Mouse (Mus musculus) MEL (cell line): ENCODE results near the gene Pla2g2e. TPM values are rescaled to one million over a fixed set of nuclear protein-coding genes. Genes with fewer than 3 reads are reported as not detected.

ENCODE experiments used
- DNase-seq: peaks from one replicate; pipeline ENCODE4 v3.0.0; 2011; ENCODE audit warnings: low read depth, low spot score
- H3K27ac ChIP-seq: 2 replicates; pipeline ENCODE4 v1.5.1; 2012; ENCODE audit warnings: low read depth, mild to moderate bottlenecking, control low read depth, low read length, moderate library complexity; ENCODE audit not compliant: control insufficient read depth
- H3K27me3 ChIP-seq, 2 experiments: fragments of 150-350 bp in 1 of 2; sonication (generic) in 1 of 2; 2 replicates each; pipeline ENCODE4 v1.6.1; 2012; ENCODE audit warnings: low read length in 2 of 2, mild to moderate bottlenecking in 2 of 2, improper control_type of control experiment in 1 of 2, moderate library complexity in 1 of 2; ENCODE audit not compliant: insufficient read depth in 2 of 2, control insufficient read depth in 1 of 2
- H3K36me3 ChIP-seq, 2 experiments: 2 replicates each; pipeline ENCODE4 v1.6.1; 2012 to 2014; ENCODE audit warnings: low read length in 2 of 2, improper control_type of control experiment in 1 of 2, inconsistent platforms in 1 of 2, mild to moderate bottlenecking in 1 of 2; ENCODE audit not compliant: insufficient read depth in 2 of 2, control insufficient read depth in 1 of 2
- H3K4me1 ChIP-seq, 2 experiments: fragments of 150-350 bp in 1 of 2; sonication (generic) in 1 of 2; 2 replicates each; pipeline ENCODE4 v1.6.1; 2012; ENCODE audit warnings: low read length in 2 of 2, improper control_type of control experiment in 1 of 2, mild to moderate bottlenecking in 1 of 2; ENCODE audit not compliant: insufficient read depth in 2 of 2, control insufficient read depth in 1 of 2
- H3K4me3 ChIP-seq, 2 experiments: fragments of 150-350 bp in 1 of 2; sonication (generic) in 1 of 2; 2 replicates each; pipeline ENCODE4 v1.5.1; 2012; ENCODE audit warnings: low read depth in 2 of 2, low read length in 2 of 2, mild to moderate bottlenecking in 2 of 2, moderate library complexity in 2 of 2, control low read depth in 1 of 2, improper control_type of control experiment in 1 of 2; ENCODE audit not compliant: control insufficient read depth in 1 of 2, insufficient read depth in 1 of 2
- H3K79me2 ChIP-seq: 2 replicates; pipeline ENCODE4 v1.6.1; 2012; ENCODE audit warnings: mild to moderate bottlenecking, low read length, moderate library complexity; ENCODE audit not compliant: control insufficient read depth, poor library complexity, insufficient read depth
- H3K9ac ChIP-seq: 2 replicates; pipeline ENCODE4 v1.6.1; 2012; ENCODE audit warnings: low read depth, mild to moderate bottlenecking, control low read depth, low read length, moderate library complexity; ENCODE audit not compliant: control insufficient read depth, poor library complexity, severe bottlenecking
- H3K9me3 ChIP-seq: fragments of 150-350 bp; sonication (generic); replicated peaks from 2 replicates; pipeline ENCODE4 v1.6.1; 2012; ENCODE audit warnings: mild to moderate bottlenecking, low read length, improper control_type of control experiment, moderate library complexity; ENCODE audit not compliant: insufficient read depth
- CHD1 ChIP-seq: IDR thresholded peaks from 2 replicates; pipeline ENCODE4 v1.6.1; 2012; ENCODE audit warnings: low read depth, mild to moderate bottlenecking, inconsistent platforms, low read length, improper control_type of control experiment
- CHD2 ChIP-seq: IDR thresholded peaks from 2 replicates; pipeline ENCODE4 v1.6.1; 2011; ENCODE audit warnings: low read length, improper control_type of control experiment
- CTCF ChIP-seq, 3 experiments: IDR thresholded peaks in 2 of 3; conservative IDR thresholded peaks in 1 of 3; 2 replicates each; pipeline ENCODE4 v1.5.1; 2011 to 2012; ENCODE audit warnings: low read length in 3 of 3, low read depth in 2 of 3, mild to moderate bottlenecking in 2 of 3, improper control_type of control experiment in 1 of 3, inconsistent platforms in 1 of 3, mixed read lengths in 1 of 3, moderate library complexity in 1 of 3; ENCODE audit not compliant: control insufficient read depth in 1 of 3, insufficient read depth in 1 of 3, poor library complexity in 1 of 3, severe bottlenecking in 1 of 3
- EP300 ChIP-seq, 2 experiments: IDR thresholded peaks; 2 replicates each; pipeline ENCODE4 v1.6.1; 2011; ENCODE audit warnings: improper control_type of control experiment in 2 of 2, low read length in 2 of 2, low read depth in 1 of 2, mild to moderate bottlenecking in 1 of 2
- GABPA ChIP-seq: IDR thresholded peaks from 2 replicates; pipeline ENCODE4 v1.6.1; 2012; ENCODE audit warnings: low read depth, mild to moderate bottlenecking, inconsistent platforms, low read length, improper control_type of control experiment, moderate library complexity
- GATA1 ChIP-seq: IDR thresholded peaks from 2 replicates; pipeline ENCODE4 v1.6.1; 2011; ENCODE audit warnings: low read depth, low read length, improper control_type of control experiment
- HCFC1 ChIP-seq: IDR thresholded peaks from 2 replicates; pipeline ENCODE4 v1.6.1; 2012; ENCODE audit warnings: low read depth, mild to moderate bottlenecking, inconsistent platforms, low read length, improper control_type of control experiment, moderate library complexity
- JUND ChIP-seq: IDR thresholded peaks from 2 replicates; pipeline ENCODE4 v1.6.1; 2011; ENCODE audit warnings: low read depth, mild to moderate bottlenecking, improper control_type of control experiment, low read length
- KAT2A ChIP-seq: conservative IDR thresholded peaks from 2 replicates; pipeline ENCODE4 v1.6.1; 2012; ENCODE audit warnings: low read depth, low read length, improper control_type of control experiment, inconsistent platforms
- MAFK ChIP-seq: IDR thresholded peaks from 2 replicates; pipeline ENCODE4 v1.6.1; 2011; ENCODE audit warnings: low read depth, mild to moderate bottlenecking, low read length, improper control_type of control experiment, borderline replicate concordance
- MAX ChIP-seq: IDR thresholded peaks from 2 replicates; pipeline ENCODE4 v1.6.1; 2011; ENCODE audit warnings: low read length, improper control_type of control experiment
- MAZ ChIP-seq: IDR thresholded peaks from 2 replicates; pipeline ENCODE4 v1.6.1; 2012; ENCODE audit warnings: low read depth, mild to moderate bottlenecking, inconsistent platforms, low read length, improper control_type of control experiment
- MEF2A ChIP-seq: IDR thresholded peaks from 2 replicates; pipeline ENCODE4 v1.6.1; 2014; ENCODE audit warnings: low read depth, mild to moderate bottlenecking, inconsistent platforms, low read length, improper control_type of control experiment; ENCODE audit not compliant: poor library complexity, insufficient replicate concordance, severe bottlenecking; ENCODE audit errors: extremely low read depth
- MYB ChIP-seq: IDR thresholded peaks from 2 replicates; pipeline ENCODE4 v1.6.1; 2011; ENCODE audit warnings: mild to moderate bottlenecking, low read depth, low read length, improper control_type of control experiment
- MYC ChIP-seq: IDR thresholded peaks from 2 replicates; pipeline ENCODE4 v1.6.1; 2011; ENCODE audit warnings: low read depth, mild to moderate bottlenecking, low read length, improper control_type of control experiment, moderate library complexity
- NELFE ChIP-seq: IDR thresholded peaks from 2 replicates; pipeline ENCODE4 v1.6.1; 2011; ENCODE audit warnings: low read depth, low read length, improper control_type of control experiment
- NRF1 ChIP-seq: IDR thresholded peaks from 2 replicates; pipeline ENCODE4 v1.6.1; 2014; ENCODE audit warnings: low read depth, mild to moderate bottlenecking, inconsistent platforms, low read length, improper control_type of control experiment, moderate library complexity; ENCODE audit not compliant: poor library complexity, insufficient read depth, severe bottlenecking
- POLR2A ChIP-seq, 2 experiments: IDR thresholded peaks; 2 replicates each; pipeline ENCODE4 v1.6.1; 2011 to 2012; ENCODE audit warnings: low read length in 2 of 2, mild to moderate bottlenecking in 2 of 2, control low read depth in 1 of 2, improper control_type of control experiment in 1 of 2, low read depth in 1 of 2, moderate library complexity in 1 of 2; ENCODE audit not compliant: control insufficient read depth in 1 of 2, insufficient read depth in 1 of 2, poor library complexity in 1 of 2
- POLR2AphosphoS2 ChIP-seq: IDR thresholded peaks from 2 replicates; pipeline ENCODE4 v1.6.1; 2011; ENCODE audit warnings: low read length, improper control_type of control experiment
- POLR2AphosphoS5 ChIP-seq: IDR thresholded peaks from 2 replicates; pipeline ENCODE4 v1.6.1; 2012; ENCODE audit warnings: low read depth, borderline replicate concordance, mild to moderate bottlenecking, inconsistent platforms, low read length, moderate library complexity, mixed read lengths
- RAD21 ChIP-seq: IDR thresholded peaks from 2 replicates; pipeline ENCODE4 v1.6.1; 2011; ENCODE audit warnings: mild to moderate bottlenecking, low read depth, low read length, improper control_type of control experiment
- RCOR1 ChIP-seq: IDR thresholded peaks from 2 replicates; pipeline ENCODE4 v1.6.1; 2012; ENCODE audit warnings: low read depth, mild to moderate bottlenecking, inconsistent platforms, low read length, improper control_type of control experiment
- SIN3A ChIP-seq: IDR thresholded peaks from 2 replicates; pipeline ENCODE4 v1.6.1; 2012; ENCODE audit warnings: low read length, improper control_type of control experiment, inconsistent platforms
- SMC3 ChIP-seq: IDR thresholded peaks from 2 replicates; pipeline ENCODE4 v1.6.1; 2011; ENCODE audit warnings: low read depth, low read length, improper control_type of control experiment
- TBP ChIP-seq: IDR thresholded peaks from 2 replicates; pipeline ENCODE4 v1.8.0; 2011; ENCODE audit warnings: low read depth, low read length, improper control_type of control experiment
- TCF12 ChIP-seq: IDR thresholded peaks from 2 replicates; pipeline ENCODE4 v1.6.1; 2014; ENCODE audit warnings: low read depth, mild to moderate bottlenecking, inconsistent platforms, low read length, improper control_type of control experiment, moderate library complexity
- UBTF ChIP-seq: IDR thresholded peaks from 2 replicates; pipeline ENCODE4 v1.6.1; 2012; ENCODE audit warnings: low read depth, mild to moderate bottlenecking, inconsistent platforms, low read length, improper control_type of control experiment, moderate library complexity, borderline replicate concordance; ENCODE audit not compliant: insufficient read depth
- USF1 ChIP-seq: IDR thresholded peaks from 2 replicates; pipeline ENCODE4 v1.6.1; 2014; ENCODE audit warnings: low read depth, mild to moderate bottlenecking, inconsistent platforms, low read length, improper control_type of control experiment, moderate library complexity
- ZKSCAN1 ChIP-seq: IDR thresholded peaks from 2 replicates; pipeline ENCODE4 v1.6.1; 2012; ENCODE audit warnings: low read depth, mild to moderate bottlenecking, inconsistent platforms, low read length, improper control_type of control experiment, moderate library complexity
- ZNF384 ChIP-seq: IDR thresholded peaks from 2 replicates; pipeline ENCODE4 v1.6.1; 2012; ENCODE audit warnings: low read depth, mild to moderate bottlenecking, inconsistent platforms, low read length, improper control_type of control experiment
- polyA plus RNA-seq, 2 experiments: library from polyadenylated mRNA; stranded (reverse) in 1 of 2; unstranded in 1 of 2; fragments of >175 nt in 1 of 2; fragments of >200 nt in 1 of 2; gene quantifications; 2 replicates each; pipeline versions ENCODE4 v1.2.1 to v1.2.4; 2012; ENCODE audit warnings: low replicate concordance in 2 of 2, low read depth in 1 of 2; ENCODE audit not compliant: insufficient read length in 2 of 2, insufficient read depth in 1 of 2, missing spikeins in 1 of 2
- total RNA-seq: library from RNA; depleted of rRNA; stranded (reverse); fragments of 300-350 nt; gene quantifications from 2 replicates; pipeline ENCODE4 v1.2.3, GENCODE M21; 2012

The Pla2g2e gene
- total and polyA plus RNA-seq, 3 experiments, result not detected

GRCm38 (mm10) chr4:138913141-138913787 lies 35.5 kb downstream of the Pla2g2e start:
- peaks cover 13% of the 10 kb centered on the region for H3K79me2 ChIP-seq
- DNase-seq, result peak; percentile 50
- TF ChIP-seq UBTF (0 out of 2 replicates have a peak, but pooled peaks have one; percentile 38), HCFC1 (no peak)
- TF ChIP-seq, all 39 proteins: peak for 1
- H3K4me1 ChIP-seq, result peaks cover 0 to 11% of the 10 kb centered on the region in 2 experiments; a peak in 3 of 4 replicates
- peak overlapping the region; percentile 89 for H3K9ac ChIP-seq
- no peaks in the 10 kb centered on the region for H3K27me3 ChIP-seq
- no peak overlapping the region for H3K27ac ChIP-seq
- H3K4me3 ChIP-seq, result peak overlapping the region; percentile 79 to 84
- no peaks in the 10 kb centered on the region for H3K9me3 ChIP-seq
- peaks cover 0 to 5% of the 10 kb centered on the region in 2 experiments; a peak in 1 of 4 replicates for H3K36me3 ChIP-seq

- peak within 1 kb of the TSS; percentile 79 to 84 for H3K4me3 ChIP-seq
- peak within 1 kb of the TSS; percentile 89 for H3K9ac ChIP-seq
- H3K27me3 ChIP-seq, result no peaks in the 10 kb centered on the region
- DNase-seq, result peak; percentile 93
- H3K9me3 ChIP-seq, result no peaks in the 10 kb centered on the region
- peaks cover 13% of the 10 kb centered on the region for H3K79me2 ChIP-seq
- peaks cover 0 to 11% of the 10 kb centered on the region in 2 experiments; a peak in 3 of 4 replicates for H3K4me1 ChIP-seq
- peaks cover 0 to 5% of the 10 kb centered on the region in 2 experiments; a peak in 1 of 4 replicates for H3K36me3 ChIP-seq
- no peak within 1 kb of the TSS for H3K27ac ChIP-seq
- TF ChIP-seq ZKSCAN1 (no peak), MAZ (no peak), ZNF384 (no peak), CHD2 (no peak), SMC3 (0 out of 2 replicates have a peak, but pooled peaks have one; percentile 30), GATA1 (no peak), HCFC1 (peak; percentile 83), TBP (peak; percentile 75), MAFK (no peak), EP300 (IDR thresholded peaks at IDR 0.05; ENCODE audit: low read depth in 1 of 2, low read length in 2 of 2) (no peak), RCOR1 (no peak), CTCF (IDR thresholded peaks at IDR 0.05 in 2 of 3, conservative IDR thresholded peaks at IDR 0.05 in 1 of 3; ENCODE audit: control insufficient read depth in 1 of 3, insufficient read depth in 1 of 3, low read depth in 2 of 3, low read length in 3 of 3, poor library complexity in 1 of 3, severe bottlenecking in 1 of 3) (peak; percentile 38 to 76 (median 54)), MYB (no peak), TCF12 (no peak), JUND (no peak), MEF2A (no peak), UBTF (0 out of 2 replicates have a peak, but pooled peaks have one; percentile 30), USF1 (peak; percentile 96), POLR2A (IDR thresholded peaks at IDR 0.05; ENCODE audit: control insufficient read depth in 1 of 2, insufficient read depth in 1 of 2, low read depth in 1 of 2, low read length in 2 of 2, poor library complexity in 1 of 2) (peak; percentile 76 to 86), NELFE (peak; percentile 70), GABPA (no peak; the same call in 1 of the 2 replicates), MYC (0 out of 2 replicates have a peak, but pooled peaks have one; percentile 17), SIN3A (peak; percentile 84), CHD1 (no peak), RAD21 (no peak), POLR2AphosphoS5 (no peak), MAX (peak; percentile 94), POLR2AphosphoS2 (no peak), NRF1 (peak; percentile 76), KAT2A (no peak; the same call in 1 of the 2 replicates)
Measured at GRCm38 (mm10) chr4:138913797-138914196, 36.1 kb downstream of the Pla2g2e start, which contains the start of gene Otud3. Otud3 (minus strand) TSS chr4:138913945.
